Mouse (Mus musculus): ENCODE measurements around the gene Gdf15.

- TF ChIP-seq GATA1 (IDR thresholded peaks at IDR 0.05; ENCODE audit: borderline replicate concordance, low read length) (no peak), FLI1 (IDR thresholded peaks at IDR 0.05; ENCODE audit: low read length) (no peak)
Measured at GRCm38 (mm10) chr8:70609368-70609848, 22.8 kb downstream of the Gdf15 start.

Data from megakaryocyte, embryonic 14.5 days (primary cell).